Comparison of ENCODE assay signal across 8 mouse cellular contexts in genomic region chr13:12680283-12680953, GRCm38 (mm10).
DNase-seq lines count a peak whose midpoint lies in the region; ATAC-seq and TF ChIP-seq lines count a peak whose summit lies in the region.
"Not testable (repeated sequence)": the region's sequence is repeated elsewhere in the genome, so short reads cannot be mapped to it uniquely, and the experiment has no call there.

No protein-coding gene starts in this region.

- DNase-seq in adrenal gland, adult 18-20 months (ENCODE audit: low spot score in 2 of 2), result peak; percentile 41 to 54
- peak; percentile 83 for DNase-seq in heart, adult 11 months
- peak; percentile 9 to 25 for DNase-seq in left cerebral cortex, adult 8-10 months (ENCODE audit: low spot score in 2 of 2)
- peak; percentile 57 for DNase-seq in lung, postnatal 25 days (ENCODE audit: low spot score)
- peak; percentile 49 for DNase-seq in ovary, postnatal 14 days (ENCODE audit: low spot score)
- peak; percentile 46 for DNase-seq in thymus, postnatal 4 days

- TF ChIP-seq CTCF in cortical plate, adult 2 months (IDR thresholded peaks at IDR 0.05; ENCODE audit: extremely low read depth, insufficient read depth, low read length), result peak; percentile 21; the same call in 1 of the 2 replicates

- peak; percentile 78 for ATAC-seq in intestine, embryonic 15.5 days

- H3K4me2 ChIP-seq in intestine, embryonic 15.5 days (replicated peaks), result peak overlapping the region; percentile 53

- not testable (repeated sequence) for H3K4me3 ChIP-seq in cortical plate, adult 2 months (ENCODE audit: insufficient read depth, low read length); intestine, embryonic 15.5 days (replicated peaks)

- not testable (repeated sequence) for H3K27ac ChIP-seq in cortical plate, adult 2 months (ENCODE audit: insufficient read depth, low read length); intestine, embryonic 15.5 days

- H3K9me3 ChIP-seq in intestine, embryonic 15.5 days, result not testable (repeated sequence)

- 14% methylated on average over 19 of the region's 19 CpGs for WGBS in intestine, embryonic 15.5 days

- not testable (repeated sequence) for H3K4me1 ChIP-seq in cortical plate, adult 2 months (ENCODE audit: control insufficient read depth, insufficient read depth, low read length); intestine, embryonic 15.5 days (replicated peaks)

- not testable (repeated sequence) for H3K9ac ChIP-seq in intestine, embryonic 15.5 days

- not testable (repeated sequence) for H3K27me3 ChIP-seq in intestine, embryonic 15.5 days (replicated peaks)

- H3K36me3 ChIP-seq in intestine, embryonic 15.5 days, result not testable (repeated sequence)

- TF ChIP-seq POLR2A in cortical plate, adult 2 months (IDR thresholded peaks at IDR 0.05; ENCODE audit: extremely low read depth, insufficient read depth, low read length), result not testable (repeated sequence)

Comparison
In these comparisons a context has a peak if more than half of its experiments do, and no peak if none do; other contexts are left out.
1. DNase-seq: peak in every context shown above with its lines; median percentile 83 in heart, adult 11 months; 57 in lung, postnatal 25 days; 49 in ovary, postnatal 14 days; 48 in adrenal gland, adult 18-20 months; 46 in thymus, postnatal 4 days; 17 in left cerebral cortex, adult 8-10 months.